Mouse (Mus musculus): ENCODE results near the gene Clock. TPM values are rescaled to one million over a fixed set of nuclear protein-coding genes. Genes with fewer than 3 reads are reported as not detected.

Clock gene
- total RNA-seq, 4 experiments from 2014 or later = 13.7 to 19.4 (median 17.5) TPM

DNA sequence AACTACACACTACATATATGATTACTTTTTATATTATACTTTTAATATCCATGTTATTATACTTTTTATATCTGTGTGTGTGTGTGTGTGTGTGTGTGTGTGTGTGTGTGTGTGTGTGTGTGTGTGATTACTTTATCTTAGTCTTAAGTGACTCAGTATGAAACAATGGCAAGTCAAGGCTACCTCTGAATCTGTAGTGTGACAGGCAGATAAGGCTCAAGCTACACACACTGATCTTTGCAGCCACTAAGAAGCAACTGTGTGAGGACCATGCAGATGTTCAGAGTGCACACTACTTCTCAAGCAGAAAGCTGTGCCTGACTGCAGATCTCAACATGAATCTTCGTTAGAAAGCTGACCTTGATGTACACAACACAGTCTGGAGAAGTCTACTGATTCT, 20.7 kb downstream of the Clock start:
- DNase-seq (ENCODE audit: low spot score in 2 of 2) = no peak

DNA sequence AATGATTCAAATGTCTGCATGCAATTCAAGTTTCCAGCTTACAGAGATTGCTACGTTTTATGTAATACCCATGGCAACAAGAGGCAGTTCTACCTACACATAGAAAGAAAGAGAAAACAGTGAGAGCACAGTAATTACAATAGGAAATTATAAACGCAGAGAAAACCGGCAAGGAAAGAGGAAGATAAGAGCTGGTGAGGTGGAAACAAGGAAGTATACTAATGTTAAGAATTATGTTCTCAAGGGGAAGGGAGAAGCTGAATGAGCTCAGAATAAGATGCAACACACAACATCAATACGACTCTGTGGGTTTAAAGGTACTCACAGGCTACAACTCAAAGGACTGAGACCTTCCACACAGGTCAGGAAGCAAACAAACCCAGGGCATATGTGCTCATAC, 29.6 kb downstream of the Clock start:
- DNase-seq (ENCODE audit: low spot score in 2 of 2) = no peak

DNA sequence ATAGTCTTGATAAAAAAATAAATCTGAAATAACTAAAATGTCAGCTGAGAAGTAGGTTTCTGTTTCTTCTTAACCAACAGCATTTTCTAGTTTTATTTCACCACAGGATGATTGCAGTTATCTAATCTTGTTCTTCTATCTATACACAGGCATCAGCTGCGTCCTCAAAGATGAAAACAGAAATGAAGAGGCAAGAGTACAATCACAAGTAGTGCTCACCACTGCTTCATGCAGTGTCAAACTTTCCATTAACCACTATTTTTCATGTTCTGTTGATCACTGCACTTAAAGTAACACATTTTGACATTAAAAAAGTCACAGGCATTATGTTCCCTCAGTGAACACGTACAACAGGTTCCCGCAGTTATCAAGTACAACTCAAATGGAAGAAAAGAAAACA, 53.6 kb downstream of the Clock start:
- DNase-seq (ENCODE audit: low spot score in 2 of 2) = no peak

DNA sequence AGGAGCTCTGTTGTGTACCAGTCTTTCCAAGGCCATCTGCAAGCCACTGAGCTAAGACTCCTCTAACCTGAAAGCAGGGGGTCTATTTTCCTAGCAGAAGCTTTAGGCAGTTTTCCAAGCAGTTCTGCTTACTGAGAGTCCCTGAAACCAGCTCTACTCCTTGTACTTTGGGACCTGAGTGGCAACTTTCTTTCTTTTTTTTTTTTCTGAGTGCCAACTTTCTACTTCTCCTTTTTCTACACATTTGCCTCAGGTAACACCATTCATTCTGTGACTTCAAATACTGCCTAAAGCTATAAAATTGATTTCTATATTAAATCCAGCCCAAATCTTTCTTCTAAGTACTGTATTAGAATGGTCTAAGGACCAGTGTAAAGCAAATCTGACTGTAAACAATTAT, 58.1 kb downstream of the Clock start:
- no peak for DNase-seq (ENCODE audit: low spot score in 2 of 2)

DNA sequence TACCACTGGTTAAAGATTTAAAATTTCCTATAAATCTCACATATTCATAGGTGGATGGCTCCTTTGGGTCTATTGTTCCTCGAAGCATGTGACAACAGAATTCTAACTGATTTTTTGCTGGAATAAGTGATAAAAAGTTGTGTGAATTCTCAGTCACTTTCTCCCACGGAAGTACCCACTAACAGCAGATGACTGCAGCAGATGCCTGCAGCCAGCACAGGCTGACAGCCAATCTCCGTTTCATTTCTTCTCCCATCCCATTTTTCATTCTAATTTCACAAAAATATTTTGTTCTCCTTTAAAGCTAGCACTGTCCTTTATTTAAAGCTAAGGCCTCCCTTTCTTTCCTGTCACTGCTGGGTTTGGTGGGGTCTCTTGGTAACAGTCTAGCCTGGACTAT, 59.2 kb downstream of the Clock start:
- no peak for DNase-seq (ENCODE audit: low spot score in 2 of 2)

DNA sequence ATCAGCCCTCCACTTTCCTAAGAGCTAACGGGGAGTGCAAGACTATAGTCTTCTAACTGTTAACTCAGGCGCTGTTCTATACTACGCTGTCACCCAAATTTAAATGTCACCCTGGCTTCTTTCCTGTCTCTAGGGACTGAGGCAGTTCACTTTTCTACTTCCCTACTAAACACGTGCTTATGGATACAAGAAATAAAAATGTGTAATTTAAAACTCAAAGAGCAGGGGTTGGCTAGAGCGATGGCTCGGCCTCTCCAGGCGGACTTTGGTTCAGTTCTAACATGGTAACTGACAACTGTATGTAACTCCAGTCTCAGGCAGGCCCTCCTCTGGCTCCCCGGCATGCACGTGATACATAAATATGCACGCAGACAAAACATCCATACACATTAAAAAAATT, 60.2 kb downstream of the Clock start:
- no peak for DNase-seq (ENCODE audit: low spot score in 2 of 2)

DNA sequence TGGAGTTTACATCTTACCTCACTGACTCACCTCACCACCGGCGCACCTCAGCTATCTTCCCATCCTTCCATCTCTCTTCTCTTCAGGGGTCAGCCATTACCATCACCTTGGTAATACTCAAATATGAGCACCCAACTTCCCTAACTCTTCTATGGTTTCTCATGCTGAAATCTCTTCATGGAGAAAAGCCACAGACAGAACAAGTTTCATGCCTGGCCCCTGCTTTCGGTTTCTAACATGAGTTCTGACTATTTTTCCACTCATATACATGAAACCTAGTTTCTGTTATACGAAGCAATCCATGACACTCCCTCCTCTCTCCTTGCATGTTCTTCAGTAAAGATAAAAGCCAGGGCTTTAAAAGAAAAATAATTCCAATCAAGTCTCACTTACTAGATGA, 60.7 kb downstream of the Clock start:
- DNase-seq (ENCODE audit: low spot score in 2 of 2) = no peak

DNA sequence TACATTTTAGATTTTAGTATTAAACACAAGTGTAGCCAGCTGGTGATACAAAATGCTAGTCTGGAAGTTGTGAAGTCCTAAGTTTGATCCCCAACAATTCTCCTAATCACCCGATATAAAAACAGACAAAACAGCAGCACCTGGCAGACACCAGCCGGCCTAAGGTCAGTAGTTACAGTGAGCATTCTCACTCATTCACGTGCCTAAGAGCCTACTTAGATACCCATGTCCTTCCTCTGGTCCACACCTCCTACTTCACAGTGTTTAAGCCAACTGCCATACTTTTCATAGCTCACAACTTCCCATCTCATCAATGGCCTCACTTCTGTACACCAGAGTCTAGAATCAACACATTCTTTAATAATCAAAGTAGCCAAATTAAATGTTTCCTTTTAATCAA, 61.3 kb downstream of the Clock start:
- DNase-seq (ENCODE audit: low spot score in 2 of 2) = no peak

DNA sequence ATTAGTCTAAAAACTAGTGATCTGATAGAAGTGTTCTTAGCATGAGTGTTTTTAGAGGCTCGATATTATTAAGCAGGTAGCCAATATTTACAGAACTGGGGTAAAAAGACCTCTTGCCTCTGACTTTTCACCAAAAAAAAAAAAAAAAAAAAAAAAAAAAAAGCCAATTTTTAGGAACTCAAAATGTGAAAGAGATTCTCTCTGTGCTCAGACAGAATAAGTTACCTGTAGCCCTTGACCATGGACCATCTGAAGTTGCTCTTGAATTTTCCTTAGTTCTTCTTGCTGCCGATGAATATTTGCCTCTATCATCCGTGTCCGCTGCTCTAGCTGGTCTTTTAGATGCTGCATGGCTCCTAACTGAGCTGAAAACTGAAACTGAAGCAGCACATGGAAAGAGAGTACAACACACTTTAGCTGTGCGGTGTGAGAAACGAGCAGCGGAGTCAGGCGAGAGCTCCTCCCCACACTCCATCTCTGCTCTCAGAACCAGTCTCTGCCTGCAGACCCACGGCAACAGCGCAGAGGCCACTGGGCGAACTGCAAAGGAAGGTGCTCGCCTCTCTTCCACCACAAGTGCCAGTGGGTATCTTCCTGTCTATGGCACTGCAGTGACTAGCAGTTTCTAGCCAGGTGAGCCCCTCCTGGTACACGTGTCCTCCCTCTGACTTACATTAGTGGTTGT, 73.3 kb downstream of the Clock start:
- no peak for DNase-seq (ENCODE audit: low spot score in 2 of 2)

DNA sequence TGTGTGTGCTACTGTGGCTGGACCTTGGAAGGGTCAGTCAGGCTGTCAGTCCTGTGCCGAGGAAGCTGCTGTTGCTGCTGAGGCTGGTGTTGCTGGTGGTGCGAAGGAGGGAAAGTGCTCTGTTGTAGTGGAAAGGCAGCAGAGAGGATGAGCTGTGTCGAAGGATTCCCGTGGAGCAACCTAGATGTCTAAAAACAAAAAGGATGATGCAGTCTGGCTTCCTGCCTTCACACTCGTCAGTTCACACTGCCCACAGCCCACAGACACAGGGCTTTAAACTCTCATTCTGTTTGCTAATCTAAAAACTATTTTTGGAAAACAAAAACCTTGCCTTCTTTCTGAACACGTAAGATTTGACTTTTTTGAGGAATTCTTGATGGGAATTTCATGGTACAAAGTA, 87.9 kb downstream of the Clock start:
- no peak for DNase-seq (ENCODE audit: low spot score in 2 of 2)

DNA sequence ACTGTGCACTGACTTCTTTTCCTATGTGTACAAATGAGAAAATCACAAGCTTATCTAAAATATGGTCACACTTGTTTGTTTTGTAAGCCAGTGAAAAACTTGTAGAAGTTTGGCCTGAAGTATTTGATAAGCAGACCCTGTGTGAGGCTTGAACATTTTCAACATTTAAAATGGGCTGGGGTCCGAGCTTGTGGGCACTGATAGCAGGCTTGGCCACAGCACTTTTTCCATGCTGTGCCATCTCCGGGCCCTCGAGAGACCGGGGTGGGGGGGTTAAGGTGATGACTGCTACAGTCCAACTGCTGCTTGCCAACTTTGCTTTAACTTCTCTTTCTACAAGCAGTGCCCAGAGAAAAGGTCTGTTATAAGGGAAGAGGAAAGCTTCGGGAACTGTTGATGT, 96.5 kb downstream of the Clock start:
- no peak for DNase-seq (ENCODE audit: low spot score in 2 of 2)

DNA sequence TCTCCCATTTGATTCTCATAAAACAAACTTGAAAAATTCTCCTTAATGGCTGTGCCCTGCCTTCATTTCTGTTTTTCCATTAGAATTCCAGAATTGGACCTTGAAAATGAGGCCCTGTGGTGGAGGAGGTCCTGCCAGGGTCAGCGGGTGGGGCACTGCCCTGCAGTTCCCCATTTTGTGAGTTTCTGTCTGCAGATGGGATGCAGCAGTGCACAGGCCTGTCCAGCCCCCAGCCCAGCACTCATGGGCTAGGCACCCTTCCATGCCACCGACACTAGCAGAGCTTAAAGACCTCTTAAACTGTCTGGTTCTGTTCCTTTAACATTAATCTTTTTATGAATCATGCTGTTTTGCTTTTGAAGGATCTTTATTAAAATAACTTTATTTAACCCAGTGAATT, 98.7 kb downstream of the Clock start:
- DNase-seq (ENCODE audit: low spot score in 2 of 2) = no peak

DNA sequence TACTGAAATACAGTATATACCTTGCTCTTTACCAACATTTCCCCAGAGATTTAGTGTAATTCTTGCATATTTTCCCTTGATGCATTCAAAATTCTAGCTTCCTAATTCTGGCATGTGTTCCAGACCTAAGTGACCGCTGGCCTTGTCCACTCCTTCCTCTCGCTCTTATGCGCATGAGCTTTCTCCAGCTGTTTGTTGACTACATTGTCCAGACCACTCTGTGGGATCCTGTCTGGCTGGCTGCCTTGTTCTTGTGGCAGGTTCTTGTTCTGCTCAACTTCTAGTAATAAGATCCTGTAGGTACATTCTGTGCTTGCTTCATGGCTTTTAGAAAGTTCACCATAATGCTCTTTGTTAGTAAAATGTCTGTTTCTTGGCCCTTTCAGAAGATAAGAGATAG, 101.4 kb downstream of the Clock start:
- DNase-seq (ENCODE audit: low spot score in 2 of 2) = no peak

DNA sequence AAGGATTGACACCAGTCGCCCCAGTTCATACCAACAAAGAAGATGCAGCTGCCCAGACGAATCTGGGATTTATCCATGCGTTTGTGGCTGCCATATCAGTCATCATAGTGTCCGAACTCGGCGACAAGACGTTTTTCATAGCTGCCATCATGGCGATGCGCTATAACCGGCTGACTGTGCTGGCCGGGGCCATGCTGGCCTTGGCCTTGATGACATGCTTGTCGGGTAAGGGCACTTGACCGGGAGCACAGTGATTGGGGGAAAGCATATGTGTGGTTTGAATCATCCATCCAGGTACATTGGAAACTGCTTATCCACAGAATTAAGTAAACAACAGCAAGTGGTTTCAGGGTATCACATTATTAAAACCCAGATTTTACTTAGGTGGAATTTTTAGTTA, 105.2 kb downstream of the Clock start:
- no peak for DNase-seq (ENCODE audit: low spot score in 2 of 2)

DNA sequence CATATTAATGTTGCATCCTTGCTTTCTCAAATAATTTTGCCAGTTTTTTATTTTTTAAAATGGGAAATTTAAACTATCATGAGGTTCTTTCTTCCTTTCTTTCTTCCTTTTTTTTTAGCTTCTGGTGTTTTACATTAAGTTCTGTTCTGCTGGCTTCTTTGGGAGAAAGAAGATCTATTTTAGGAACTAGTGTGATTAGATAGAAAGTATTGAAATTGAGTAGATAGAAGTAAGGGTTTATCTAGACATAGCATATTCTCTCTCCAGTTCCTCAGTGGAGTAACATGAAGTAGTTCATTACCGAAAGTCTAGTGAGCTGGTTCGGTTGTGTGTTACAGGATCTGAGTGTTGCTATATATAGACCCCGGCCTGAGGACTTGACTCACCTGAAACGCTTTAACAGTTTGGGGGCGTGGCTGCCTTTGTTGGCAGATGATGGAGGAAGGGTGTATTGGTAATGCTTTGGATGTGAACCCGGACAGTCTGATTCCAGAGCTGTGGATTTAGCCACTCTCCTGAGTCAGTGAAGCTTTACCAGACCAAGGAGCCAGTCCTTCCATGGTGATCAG, 110.1 kb downstream of the Clock start:
- no peak for DNase-seq (ENCODE audit: low spot score in 2 of 2)

DNA sequence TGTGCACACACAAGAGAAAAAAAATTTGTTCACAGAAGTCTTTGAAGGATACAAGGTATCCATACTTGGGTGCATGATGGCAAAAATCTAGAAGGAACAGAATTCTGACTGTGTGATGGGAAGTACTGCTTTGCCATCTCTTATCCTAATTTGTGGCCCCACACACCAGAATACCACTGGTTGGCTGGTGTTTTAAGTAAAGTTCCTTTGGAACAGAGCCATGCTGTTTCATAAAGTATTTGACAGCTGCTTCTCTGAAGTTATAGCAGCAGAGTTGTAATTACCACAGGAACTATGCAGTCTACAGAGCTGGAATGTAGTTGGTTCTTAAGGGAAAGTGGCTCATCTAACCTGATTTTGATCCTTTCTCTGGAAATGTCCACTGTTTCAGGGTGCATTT, 111.5 kb downstream of the Clock start:
- DNase-seq (ENCODE audit: low spot score in 2 of 2) = no peak

DNA sequence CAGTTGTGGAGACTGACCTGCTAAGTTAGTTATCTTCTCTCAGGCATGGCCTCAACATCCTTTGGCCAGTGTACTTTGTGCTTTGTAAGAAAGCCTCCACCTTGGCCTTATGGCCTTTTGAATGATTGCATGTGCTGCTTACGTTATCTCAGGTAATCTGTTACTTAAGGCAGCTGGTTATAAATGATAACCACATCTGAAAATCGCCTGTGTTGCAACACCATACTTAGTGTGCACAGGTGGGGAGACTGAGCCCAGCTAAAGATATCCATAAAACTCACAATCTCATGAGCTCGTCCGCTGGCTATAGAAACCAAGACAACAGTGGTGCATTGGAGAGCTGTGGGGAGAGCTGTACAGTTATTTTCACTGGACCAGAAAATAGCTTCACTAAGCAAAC, 114.0 kb downstream of the Clock start:
- DNase-seq (ENCODE audit: low spot score in 2 of 2) = no peak

DNA sequence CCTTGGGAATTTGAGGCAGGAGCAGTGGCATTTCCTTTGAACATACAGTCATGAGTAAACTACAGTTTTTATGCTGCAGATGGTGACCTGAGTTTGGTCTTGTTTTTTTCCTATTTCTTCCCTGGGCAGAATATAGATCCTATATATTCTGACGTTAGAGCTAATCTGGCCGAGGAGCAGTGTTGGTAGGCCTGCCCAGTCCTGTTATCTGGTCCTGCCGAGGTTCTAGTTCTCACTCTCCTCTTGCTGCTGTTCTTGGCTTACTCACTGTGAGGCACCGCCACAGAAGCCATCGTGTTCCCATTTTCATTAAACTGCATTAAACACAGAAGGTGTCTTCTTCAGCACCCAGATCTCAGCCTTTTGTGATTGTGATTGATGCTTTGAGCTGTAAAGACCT, 116.7 kb downstream of the Clock start:
- no peak for DNase-seq (ENCODE audit: low spot score in 2 of 2)

DNA sequence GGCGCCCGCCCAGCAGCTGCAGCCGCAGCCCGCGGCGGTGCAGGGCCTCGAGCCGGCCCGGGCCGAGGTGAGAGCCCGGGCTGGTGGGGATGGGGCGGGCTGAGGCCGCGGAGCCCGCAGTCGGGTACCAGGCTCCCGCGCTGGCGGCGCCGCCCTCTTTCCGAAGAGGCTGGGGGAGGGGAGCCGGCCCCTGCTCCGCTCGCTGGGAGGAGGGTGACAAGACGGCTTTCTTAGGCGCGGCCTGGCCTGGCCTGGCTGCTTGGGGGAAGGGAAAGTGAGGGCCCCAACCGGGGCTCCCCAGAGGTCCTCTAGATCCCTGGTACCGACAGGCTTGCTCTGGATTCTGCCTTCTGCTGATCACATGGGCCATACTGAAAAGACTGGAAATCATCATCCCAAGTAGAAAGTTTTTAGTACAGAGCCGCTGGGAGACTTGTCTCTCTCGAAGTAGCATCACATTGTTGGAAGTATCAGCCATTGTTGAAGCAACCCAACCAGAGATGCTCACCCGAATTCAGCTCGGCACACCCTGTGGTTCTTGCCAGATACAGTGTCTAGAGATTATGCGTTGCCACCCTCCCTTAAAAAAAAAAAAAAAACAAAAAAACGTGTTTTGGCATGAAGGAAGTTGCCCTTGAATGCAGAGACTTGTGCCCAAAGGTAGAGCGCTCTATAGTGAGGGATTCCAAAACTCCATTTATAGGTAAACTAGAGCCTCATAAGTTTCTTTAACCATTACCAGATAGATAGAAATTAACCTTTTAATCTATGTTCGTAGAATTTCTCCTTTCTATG, 120.1 kb downstream of the Clock start:
- peak; percentile 20 to 30 for DNase-seq (ENCODE audit: low spot score in 2 of 2)

DNA sequence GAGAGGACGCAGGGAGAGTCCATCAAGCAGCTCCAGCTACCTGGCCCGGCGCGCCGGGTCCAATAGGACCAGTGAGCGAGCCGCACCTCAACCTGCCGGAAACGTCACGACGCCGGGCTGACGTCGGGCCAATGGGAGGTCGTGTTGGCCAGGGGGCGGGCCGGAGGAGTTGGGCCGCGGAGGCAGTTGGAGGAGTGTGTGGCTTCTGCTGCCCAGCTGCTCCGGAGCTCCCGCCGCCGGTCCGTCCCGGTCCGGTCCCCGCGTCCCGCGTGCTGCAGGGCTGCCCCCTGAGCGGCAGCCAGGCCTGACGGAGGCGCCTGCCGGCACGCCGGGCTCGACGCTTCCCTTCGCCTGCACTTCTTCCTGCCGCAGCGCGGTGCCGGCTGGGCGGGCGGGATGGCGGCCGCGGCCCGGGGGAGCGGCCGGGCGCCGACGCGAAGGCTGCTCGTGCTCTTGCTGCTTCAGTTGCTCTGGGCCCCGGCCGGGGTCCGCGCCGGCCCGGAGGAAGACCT, 120.8 kb downstream of the Clock start, which contains the start of gene Tmem165:
Tmem165 (plus strand) TSS at position 131 of the 512 bp plus-strand sequence.
- DNase-seq (ENCODE audit: low spot score in 2 of 2) = peak; percentile 89 to 91

DNA sequence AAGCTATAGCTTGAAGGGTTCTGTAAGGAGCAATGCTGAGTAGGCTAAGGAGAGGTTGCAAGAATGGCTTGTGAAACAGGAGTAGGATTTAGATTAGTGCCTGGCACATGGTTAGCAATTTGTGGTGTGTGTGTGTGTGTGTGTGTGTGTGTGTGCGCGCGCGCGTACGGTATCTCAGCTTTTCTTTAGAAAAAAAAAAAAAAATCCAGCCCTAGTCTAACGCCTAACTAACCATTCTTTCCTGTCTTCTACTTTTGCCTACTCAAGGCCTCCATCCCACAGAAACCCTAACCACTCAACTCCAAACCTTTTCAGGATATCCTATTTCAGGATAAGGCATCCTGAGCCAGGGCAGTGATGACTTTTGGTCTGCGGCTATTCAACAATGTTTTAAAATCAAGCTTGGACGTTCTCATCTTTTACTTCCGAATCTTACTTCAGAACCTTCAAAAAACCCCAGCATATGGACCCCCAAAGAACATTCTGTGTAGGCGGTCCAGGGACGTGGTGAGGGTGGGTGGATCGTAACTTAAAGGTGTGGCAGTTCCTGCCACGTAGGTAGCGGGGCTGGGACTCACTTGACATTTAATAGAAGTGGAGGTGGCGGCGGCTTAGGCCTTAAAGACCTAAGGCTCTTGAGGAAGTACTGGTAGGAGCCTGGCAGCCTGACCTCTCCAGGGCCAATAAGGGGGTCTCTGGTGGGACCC, 121.4 kb downstream of the Clock start:
- DNase-seq (ENCODE audit: low spot score in 2 of 2) = no peak

DNA sequence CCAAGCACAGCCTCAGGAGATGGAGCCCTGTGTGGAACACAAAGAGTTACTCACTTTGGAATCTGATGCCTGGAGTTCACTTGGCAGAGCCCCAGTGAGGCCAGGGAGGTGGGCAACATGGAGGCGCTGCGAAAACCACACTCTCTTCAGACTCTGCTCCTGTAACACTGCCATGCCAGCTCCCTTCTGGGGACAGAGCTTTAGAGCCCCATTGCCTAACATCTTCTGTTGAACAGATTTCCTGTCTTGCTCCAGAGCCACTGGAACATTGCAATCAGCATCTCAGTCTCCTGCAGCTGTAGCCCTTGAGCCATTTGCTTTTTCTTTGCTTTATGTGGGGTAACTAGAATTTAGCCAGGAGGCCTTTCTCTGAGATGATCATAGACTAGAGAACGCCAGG, 122.3 kb downstream of the Clock start:
- DNase-seq (ENCODE audit: low spot score in 2 of 2) = no peak
